Mouse (Mus musculus) embryo, embryonic 10 days (tissue): Measurements from ENCODE around the gene Ddx51.
A peak's percentile ranks its signal among the peaks of the same experiment; 100 is the strongest.

Experiments used
- DNase-seq: peaks from one replicate; pipeline ENCODE4 v3.0.0-alpha.2; 2015; ENCODE audit warnings: low spot score

The Ddx51 gene

GRCm38 (mm10) chr5:110652719-110653648, at the start of gene Ddx51, which contains the start of gene Noc4l:
Gene Ddx51, plus strand, starts transcription at chr5:110653451.
Gene Noc4l, minus strand, starts transcription at chr5:110653417.
- peak; percentile 99 for DNase-seq

- DNase-seq = no peak
Measured at GRCm38 (mm10) chr5:110604311-110604710, 48.9 kb upstream of the Ddx51 start.

- DNase-seq = no peak
Measured at GRCm38 (mm10) chr5:110605531-110606221, 47.6 kb upstream of the Ddx51 start.

GRCm38 (mm10) chr5:110607767-110608166, 45.5 kb upstream of the Ddx51 start:
- no peak for DNase-seq

- no peak for DNase-seq
Measured at GRCm38 (mm10) chr5:110608336-110608735, 44.9 kb upstream of the Ddx51 start.

GRCm38 (mm10) chr5:110608941-110609340, 44.3 kb upstream of the Ddx51 start:
- DNase-seq = peak; percentile 11

GRCm38 (mm10) chr5:110609425-110609824, 43.8 kb upstream of the Ddx51 start:
- no peak for DNase-seq

- no peak for DNase-seq
Measured at GRCm38 (mm10) chr5:110609868-110610267, 43.4 kb upstream of the Ddx51 start.

- no peak for DNase-seq
Measured at GRCm38 (mm10) chr5:110610484-110610883, 42.8 kb upstream of the Ddx51 start.

GRCm38 (mm10) chr5:110611435-110612158, 41.7 kb upstream of the Ddx51 start:
- peak; percentile 38 for DNase-seq

- DNase-seq = no peak
Measured at GRCm38 (mm10) chr5:110619226-110619625, 34.0 kb upstream of the Ddx51 start.

GRCm38 (mm10) chr5:110624319-110624718, 28.9 kb upstream of the Ddx51 start:
- no peak for DNase-seq

GRCm38 (mm10) chr5:110627351-110627750, 25.9 kb upstream of the Ddx51 start:
- no peak for DNase-seq

GRCm38 (mm10) chr5:110628156-110628555, 25.1 kb upstream of the Ddx51 start:
- no peak for DNase-seq

GRCm38 (mm10) chr5:110629525-110630120, 23.6 kb upstream of the Ddx51 start:
- DNase-seq = no peak

- peak; percentile 70 for DNase-seq
Measured at GRCm38 (mm10) chr5:110635951-110636707, 17.1 kb upstream of the Ddx51 start.

- no peak for DNase-seq
Measured at GRCm38 (mm10) chr5:110638306-110639074, 14.8 kb upstream of the Ddx51 start.

GRCm38 (mm10) chr5:110639459-110639858, 13.8 kb upstream of the Ddx51 start:
- peak; percentile 76 for DNase-seq

GRCm38 (mm10) chr5:110646377-110646776, 6.9 kb upstream of the Ddx51 start:
- DNase-seq = no peak

- DNase-seq = no peak
Measured at GRCm38 (mm10) chr5:110653686-110654085, 435 bp downstream of the Ddx51 start.
